Mouse (Mus musculus) natural killer cell, adult 2 months (primary cell): ENCODE measurements around the gene Pard3b.

Experiments used
- DNase-seq, 2 experiments: peaks; one replicate each; pipeline ENCODE4 v3.0.0; 2022; ENCODE audit warnings: low spot score in 2 of 2

Pard3b gene

DNA sequence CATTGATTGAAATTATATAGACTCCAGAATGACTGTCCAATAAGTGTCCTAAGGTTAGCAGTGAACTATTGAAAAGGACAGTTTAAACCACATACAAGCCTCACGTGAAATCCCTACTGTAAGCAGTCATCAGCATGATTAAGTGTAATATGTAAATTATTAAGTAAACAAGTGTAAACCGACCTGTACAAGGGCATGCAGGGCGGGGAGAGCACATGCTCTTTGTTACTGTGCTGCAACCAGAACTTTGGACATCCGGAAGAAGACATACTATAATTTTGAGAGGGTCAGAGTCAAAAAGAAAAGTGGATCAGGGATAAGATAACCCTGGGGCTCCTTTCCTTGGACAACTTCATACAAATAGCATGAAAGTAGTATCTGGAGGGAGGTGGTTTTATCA, 749.4 kb downstream of the Pard3b start:
- no peak for DNase-seq

DNA sequence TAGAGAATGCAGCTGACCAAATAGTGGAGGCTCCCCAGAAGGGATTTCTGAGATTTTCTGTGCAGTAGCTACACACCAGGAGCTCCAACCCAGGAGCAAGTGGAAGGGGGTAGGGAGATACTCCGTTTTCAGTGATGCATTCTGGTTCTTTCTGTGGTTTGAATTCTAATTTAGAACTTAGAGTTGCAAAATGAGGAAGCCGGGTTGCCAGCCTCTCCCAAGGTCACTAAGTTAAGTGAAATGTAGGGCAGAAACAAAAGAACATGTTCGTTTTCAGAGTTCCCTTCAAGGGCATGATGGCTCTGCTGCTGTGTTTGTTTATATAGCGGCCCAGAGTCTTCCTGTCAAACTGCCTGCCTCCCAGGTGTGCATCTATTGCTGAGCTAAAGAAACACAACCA, 754.2 kb downstream of the Pard3b start:
- DNase-seq: no peak

DNA sequence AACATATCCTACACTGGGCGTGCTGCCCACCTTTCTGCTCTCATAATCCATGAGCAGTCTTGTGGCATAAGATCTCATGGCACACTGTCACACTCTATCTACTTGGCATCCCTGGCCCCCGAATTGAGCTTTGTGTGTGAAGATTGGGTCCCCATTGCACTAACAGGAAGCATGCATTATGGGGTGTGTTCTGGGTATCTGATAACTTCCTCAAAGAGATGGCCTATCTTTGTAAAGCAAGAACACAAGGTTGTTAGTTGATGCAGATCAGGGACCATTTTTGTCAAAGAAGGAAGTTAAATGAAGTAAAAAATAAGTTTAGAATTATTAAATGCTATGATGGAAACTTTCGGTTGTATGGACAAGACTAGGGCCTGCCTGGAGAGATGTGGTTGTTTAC, 755.9 kb downstream of the Pard3b start:
- DNase-seq: no peak

DNA sequence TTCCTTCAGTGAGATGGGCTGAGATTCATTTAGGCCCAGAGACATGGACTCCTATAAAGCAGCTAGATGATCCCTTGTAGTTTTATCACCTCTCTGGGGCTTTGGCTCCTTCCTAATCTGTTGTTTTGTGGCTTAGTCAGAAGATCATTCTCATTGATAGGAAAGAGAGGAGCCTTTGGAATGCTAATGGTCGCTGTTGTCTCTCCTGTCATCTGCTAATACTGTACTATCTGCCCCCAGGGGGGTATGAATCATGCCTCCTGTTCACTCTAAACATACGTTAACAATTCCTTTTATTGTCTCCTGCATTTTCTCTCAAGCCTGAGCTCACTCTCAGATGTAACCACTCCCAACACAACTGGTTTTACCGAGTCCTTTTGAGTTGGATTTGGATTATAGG, 759.6 kb downstream of the Pard3b start:
- no peak for DNase-seq

DNA sequence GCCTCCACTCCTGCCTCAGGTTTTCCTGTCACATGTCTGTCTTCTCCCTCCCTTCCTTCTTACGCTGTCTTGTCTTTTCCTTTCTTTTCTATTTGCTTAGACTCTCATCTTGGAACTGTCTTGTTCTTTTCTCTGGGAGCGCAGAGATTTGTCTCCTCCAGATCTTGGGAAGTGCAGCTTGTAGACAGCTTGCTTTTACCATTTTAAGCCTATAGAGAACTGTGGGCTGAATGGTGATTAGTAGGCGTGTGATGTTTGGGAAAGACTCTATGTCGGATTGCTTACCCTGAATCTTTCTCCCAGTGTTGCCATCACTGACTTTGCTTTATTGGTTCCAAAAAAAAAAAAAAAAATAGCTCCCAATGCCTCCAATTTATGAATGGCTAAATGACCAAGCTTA, 760.1 kb downstream of the Pard3b start:
- no peak for DNase-seq

DNA sequence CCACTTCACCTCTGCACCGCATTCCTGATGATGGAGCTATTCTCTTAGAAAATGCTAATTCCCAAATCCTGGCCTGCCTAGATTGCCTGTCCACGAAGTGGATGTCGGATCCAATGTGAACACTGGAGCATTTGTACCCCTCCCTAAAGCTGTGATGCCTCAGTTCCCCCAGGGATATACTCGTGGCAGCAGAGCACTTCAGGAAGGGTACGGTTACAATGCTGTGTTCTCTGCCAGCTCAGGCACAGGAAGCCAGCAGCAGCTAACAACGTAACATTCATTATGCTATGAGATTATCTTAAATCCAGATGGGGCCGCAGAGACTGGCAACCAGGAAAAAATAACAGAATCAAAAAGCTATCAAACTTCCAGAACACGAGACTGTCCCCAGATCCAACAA, 766.4 kb downstream of the Pard3b start:
- no peak for DNase-seq

DNA sequence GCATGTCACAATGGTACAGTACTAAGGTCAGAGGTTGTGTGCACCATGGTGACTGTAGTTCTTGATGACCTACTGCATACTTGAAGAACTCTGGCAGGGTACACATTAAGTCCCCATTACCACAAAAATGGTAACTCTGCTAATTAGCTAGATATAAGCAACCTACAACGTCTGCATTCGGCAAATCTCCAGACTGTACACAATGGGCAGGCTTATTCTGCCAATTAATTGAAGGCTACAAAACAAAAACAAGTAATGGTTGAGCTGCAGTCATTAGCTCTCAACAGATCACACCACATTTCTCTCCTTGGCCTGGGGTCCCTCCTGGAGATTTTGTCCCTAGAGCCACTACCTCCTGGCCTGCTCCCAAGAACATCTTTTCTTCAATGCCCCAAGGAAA, 772.7 kb downstream of the Pard3b start:
- DNase-seq: no peak

DNA sequence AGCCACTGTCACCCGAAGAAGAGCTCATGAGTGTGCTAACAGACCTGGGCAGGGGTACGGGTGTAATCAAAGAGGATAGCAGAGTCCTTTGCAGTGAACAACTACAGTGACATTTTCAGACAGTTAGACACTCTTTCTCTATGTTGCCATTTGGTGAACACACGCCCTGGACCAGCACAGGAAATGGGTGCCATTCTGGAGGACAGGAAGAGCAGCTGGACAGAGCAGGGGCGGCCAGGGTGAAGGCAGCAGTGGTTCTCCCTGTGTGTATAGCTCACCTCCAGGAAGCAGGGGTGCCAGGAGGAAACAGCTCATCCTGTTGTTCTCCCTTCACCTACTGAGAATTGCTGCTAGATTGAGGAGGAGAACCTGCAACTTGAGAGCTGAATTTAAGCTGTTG, 773.4 kb downstream of the Pard3b start:
- DNase-seq: no peak

DNA sequence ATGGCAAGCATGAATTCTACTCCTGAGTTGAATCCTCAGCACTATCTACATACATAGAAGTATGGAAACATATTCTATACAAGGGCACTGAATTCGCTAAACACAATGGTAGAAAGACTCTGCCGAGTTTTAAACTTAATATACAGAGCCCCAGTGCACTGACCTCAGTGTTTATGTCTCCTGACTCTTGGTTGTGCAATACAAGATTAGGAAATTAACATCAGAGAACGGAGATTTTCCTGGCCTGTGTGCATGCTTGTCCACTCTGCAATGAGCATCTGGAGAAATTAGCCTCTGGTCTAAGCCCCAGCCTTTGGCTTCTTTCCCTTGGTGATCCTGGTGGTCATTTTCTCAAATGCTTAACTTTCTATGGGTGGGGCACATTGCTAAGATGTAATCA, 774.4 kb downstream of the Pard3b start:
- DNase-seq: no peak

DNA sequence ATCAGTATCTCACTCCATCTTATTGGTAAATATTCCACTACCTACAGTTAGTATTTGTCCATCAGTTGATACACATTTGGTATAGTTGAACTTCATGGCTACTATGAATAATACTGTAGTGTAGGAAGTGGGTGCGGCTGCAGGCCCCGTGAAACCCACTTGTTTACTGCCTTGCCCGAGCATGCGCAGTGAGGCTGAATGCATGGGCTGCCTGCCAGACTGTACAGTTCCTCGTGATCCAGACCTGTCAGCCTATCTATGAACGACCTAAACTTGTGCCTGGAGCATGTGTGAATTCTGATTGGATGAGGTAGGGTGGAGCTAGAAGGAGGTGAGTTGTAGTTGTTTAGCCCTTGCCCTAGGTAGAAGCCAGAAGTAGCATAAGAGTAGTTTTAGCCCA, 775.9 kb downstream of the Pard3b start:
- no peak for DNase-seq

DNA sequence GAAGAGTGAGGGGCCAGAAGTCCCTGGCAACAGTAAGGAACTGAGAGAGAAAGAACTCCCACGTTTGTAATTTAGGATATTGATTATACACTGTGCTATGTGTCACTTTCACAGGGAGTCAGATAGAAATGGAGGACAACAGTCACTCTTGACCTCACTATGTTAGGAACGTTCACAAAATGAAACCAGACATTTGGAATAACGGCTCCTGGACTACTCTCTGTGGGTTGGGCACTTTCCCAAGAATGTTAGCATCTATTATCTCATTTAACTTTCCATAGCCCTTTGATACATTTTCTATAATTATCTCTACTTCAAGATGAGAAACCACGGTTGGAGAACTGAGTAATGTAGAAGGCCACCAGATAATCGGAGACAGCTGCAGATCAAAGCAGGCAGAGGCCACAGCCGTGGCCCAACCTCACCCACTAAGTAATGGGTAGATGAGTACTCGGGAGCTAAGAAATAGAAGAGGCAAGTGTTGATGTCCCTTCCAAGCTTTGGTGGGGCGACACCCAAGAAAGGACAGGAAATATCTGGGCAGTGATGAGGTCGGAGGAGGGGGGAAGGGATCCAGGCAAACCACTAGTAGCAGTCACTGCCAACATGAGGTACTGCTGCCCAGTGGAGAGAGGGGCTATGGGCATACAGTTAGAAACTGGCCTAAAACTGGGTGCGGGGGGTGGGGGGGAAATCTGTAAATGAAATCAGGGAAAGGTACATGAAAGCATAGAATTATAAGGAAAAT, 778.2 kb downstream of the Pard3b start:
- no peak for DNase-seq

DNA sequence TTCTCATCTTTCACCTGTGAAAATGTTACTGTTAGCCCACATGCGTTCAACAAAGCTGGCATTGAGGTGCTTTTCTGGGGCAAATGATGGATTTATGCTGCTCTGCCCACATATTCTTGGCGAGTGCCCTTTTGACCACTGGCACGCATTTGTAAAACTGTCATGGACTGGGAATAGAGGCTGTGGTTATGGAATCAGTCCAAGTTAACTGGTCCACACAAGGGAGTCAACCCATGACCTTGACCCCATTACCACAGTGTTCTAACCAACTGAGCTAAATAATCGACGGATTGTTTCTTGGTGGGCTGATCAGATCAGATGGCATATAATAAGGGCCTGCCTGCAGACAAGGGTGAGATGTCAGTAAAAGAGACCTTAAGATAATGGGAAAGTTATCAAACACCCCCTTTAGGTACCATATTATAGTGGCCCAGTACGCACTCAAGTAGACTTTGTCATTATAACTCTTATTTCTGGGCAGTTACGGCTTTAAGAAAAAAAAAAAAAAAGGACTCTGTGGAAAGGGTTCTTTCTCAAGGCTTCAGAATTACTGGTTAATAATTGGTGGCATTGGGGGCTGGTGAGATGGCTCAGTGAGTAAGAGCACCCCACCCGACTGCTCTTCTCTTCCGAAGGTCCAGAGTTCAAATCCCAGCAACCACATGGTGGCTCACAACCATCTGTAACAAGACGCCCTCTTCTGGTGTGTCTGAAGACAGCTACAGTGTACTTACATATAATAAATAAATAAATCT, 784.4 kb downstream of the Pard3b start:
- no peak for DNase-seq

DNA sequence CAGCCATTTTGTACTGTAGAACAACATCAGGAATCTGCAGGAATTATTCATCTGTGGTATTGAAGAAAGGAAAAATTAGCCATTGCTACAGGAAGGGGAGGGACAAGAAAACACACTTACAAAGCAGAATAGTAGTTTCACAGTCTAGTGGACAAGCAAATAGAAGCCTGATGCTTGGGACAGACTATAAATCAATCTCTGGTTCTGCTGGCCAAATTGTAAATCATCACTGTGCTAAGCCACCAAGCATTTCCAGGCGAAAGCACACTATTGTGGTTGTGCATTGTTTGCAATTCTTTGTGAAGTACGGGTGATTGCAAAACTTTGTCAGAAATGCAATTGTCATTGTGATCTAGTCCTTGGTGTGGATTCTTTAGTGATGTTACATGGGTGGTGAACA, 786.7 kb downstream of the Pard3b start:
- no peak for DNase-seq

DNA sequence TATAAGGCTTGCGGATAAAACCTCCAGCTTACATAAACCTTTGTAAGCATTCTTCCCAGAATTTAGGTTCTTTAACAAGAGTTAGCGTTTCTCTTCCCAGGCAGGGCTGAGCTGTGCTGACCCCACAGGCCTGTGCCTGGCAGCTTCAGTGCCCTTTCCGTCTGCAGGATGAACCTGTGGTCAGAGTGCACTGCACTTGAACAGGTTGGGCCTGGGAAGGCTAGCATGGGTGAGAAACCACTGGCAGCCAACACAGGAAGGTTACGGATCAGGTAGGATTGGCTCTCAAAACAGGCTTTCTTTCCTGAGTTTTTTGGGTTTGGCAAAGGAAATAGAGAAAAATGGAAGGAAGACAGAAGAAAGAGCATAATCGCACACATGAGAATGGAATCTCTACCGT, 790.1 kb downstream of the Pard3b start:
- DNase-seq: no peak

DNA sequence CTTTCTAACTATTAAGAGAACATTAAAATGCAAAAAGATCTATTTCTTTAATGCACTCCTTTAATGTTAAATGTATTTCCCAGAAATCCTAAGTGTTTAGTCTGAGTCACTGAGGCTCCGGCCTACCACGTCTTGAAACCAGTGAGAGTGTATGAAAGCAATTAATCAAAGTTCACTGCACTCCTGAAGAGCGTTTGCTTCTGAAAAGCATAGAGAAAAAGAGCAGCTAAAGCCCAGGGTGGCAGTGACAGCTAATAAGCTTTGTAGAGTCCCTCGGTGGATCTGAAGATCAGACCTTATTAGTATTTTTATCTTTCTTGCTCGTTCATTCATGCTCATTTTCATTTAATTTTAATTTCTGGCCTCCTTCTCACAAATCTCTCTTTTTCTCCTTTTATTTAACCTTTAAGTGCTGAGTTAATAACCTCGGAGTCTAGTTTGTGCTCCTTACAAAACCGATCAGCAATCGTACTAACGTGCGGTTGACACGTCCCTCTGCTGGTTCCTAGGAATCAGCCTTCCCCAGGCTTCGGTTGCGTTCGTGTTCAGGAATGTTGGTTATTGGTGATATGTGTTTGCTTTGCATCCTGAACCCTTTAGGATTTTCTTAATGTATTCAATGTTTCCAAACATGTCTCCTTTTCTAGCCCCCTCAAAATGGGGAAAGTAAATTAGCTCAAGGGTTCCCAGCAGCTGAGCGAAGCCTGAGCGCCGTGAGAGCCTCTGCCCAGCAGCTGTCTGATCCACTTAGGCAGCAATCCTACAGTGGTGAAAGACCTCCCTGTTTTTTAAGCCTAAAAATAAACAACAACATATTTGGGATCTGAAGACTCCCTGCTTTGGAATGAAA, 790.9 kb downstream of the Pard3b start:
- no peak for DNase-seq

DNA sequence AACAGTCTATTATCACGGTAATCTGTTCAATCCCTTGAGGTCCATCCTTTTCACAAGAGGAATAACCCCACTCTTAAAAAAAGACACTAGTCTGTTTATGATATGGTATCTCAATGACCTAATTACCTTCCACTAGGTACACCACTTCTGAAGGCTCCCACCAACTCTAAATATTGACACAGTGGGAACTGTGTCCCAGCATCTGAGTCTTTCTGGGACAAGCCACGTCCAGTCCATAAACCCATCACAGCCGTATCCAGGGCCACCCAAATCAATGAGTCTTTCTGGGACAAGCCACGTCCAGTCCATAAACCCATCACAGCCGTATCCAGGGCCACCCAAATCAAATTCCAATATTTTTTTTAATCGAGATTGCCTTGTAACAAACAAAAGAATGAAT, 792.4 kb downstream of the Pard3b start:
- no peak for DNase-seq

DNA sequence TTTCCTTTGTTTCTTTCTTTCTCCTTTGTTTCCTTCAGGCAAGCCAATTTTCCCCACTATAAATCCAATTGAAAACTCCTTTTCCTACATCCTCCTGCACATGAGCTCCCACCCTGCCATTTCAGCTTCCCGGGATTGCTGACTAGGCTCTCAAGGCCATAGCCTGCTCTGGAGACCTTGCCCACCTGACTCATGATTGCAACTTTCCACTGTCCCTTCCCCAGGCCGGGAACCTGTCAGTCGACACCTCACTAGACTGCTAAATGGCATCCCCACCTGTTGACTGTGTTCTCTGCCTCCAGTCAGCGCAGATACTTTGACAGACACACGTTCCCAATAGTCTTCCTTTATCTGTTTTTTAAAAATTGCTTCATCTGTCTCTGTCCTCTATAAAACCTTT, 795.3 kb downstream of the Pard3b start:
- DNase-seq: no peak

DNA sequence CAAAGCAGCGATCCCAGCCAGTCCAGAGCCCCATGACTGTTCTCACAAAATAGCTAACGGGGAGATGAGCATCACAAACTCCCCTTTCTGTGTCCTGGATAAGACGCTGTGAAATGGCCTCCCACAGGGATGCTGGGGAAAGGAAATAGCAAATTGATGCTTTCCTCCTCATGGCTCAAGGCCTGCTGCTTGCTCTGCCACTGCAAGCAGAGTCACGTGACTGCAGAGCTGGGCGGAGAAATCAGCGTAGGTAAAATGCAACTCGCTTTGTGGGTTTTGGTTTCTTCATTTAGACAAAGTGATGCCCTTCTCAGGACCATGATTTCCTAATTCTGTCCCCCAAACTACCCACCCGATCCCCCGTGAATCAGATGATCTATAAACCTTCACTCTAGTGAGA, 797.2 kb downstream of the Pard3b start:
- DNase-seq: no peak

DNA sequence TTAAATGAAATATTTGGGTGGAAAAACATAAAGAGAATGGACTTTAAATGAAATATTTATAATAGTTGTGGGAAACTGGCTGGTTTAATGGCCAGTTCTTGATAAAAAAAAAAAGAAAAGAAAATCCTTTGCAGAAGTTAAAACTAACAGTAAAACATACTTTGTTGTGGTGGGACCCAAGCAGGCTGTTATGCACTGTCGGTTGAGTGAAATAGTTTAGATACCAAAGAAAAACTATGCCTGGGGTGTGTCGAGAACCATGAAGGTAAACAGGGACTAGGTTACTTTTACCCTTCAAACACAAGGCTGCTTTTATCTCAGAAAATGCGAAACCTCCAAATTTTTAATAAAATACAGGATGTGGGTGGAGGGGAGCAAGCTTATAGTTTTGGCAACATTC, 797.7 kb downstream of the Pard3b start:
- DNase-seq: no peak

DNA sequence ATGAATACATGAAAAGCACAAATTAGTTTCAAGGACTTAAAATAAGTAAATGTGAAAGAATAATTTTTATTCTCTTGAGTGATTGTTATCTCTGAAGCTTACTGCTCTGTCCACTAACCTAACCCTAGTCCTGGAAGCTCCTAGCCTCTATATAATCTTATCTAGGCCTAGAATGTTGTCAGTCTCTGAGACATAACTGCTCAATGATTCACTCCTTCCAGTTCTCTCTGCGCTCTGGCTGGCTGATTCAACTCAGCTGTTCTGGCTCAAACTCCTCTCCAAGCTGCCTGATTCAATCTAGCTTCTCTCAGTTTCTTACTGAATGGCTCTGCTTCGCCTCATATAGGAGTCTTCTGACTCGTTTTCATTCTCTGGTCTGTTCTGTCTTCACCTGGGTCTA, 798.9 kb downstream of the Pard3b start:
- no peak for DNase-seq

DNA sequence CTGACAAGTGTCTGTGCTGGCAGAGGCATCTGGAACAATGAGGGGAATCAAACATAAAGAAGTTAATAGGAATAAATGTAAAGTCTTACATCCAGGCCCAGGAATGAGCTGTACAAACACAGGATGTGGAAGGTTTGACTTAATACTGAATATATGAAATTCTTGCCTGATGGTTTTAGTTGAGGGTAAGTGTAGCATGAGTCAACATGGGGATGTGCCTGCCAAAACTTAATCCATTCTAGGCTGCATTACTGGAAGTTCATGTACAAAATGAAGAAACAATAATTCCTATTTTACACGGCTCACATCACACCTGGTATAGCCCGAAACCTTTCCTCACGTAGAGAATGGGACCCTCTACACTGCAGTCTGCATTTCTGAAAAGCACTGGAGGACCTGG, 805.8 kb downstream of the Pard3b start:
- no peak for DNase-seq

DNA sequence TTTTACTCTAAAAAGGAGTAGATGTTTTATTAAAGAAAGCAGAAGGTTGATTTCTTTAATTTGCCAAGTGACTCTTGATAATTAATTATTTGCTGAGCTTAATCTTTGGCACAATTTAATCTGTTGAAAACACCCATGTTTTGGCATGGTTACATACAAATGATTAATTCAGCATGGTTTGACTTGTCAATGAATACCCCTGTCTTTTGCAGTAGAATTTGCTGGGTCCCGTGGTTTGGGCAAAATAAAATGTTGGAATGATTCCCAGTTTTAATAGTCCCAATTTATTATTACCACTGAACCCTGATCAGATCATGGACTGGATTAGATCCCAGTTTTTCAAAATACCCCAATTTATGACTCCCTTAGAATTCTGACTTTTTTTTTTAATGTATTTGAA, 808.2 kb downstream of the Pard3b start:
- DNase-seq: no peak
